Comparison of ENCODE assay signal across 9 mouse cellular contexts in genomic region chr9:48893986-48894385, GRCm38 (mm10). TPM values are rescaled to one million over a fixed set of nuclear protein-coding genes. Genes with fewer than 3 reads are reported as not detected.
DNase-seq lines count a peak whose midpoint lies in the region; ATAC-seq lines count a peak whose summit lies in the region.
"Had no signal": no experiment of that assay in that cellular context is flagged by ENCODE, and none has a peak within 500 bp of the region (broad histone marks: within the 10 kb centered on the region; RNA-seq: fewer than 3 reads in every experiment).

No protein-coding gene starts in this region.

- intact Hi-C loops in left cerebral cortex, postnatal 14 days (cut with DNase I): loop anchor here (1.0 to 5.0 kb wide), 2 partner anchors 78 to 249 kb away; no protein-coding TSS in a partner anchor

- DNase-seq in liver: peak; percentile 63
- DNase-seq in c-Kit-positive CD71-positive TER-119-positive erythroid progenitor cells, embryonic 14.5 days (ENCODE audit: low spot score): peak; percentile 61
- peak; percentile 84 to 90 for DNase-seq in left cerebral cortex, postnatal 14 days (ENCODE audit: low spot score in 2 of 2)
- DNase-seq in telencephalon, adult 2 months (ENCODE audit: low read depth, low spot score): peak; percentile 52

- no peaks in the 10 kb centered on the region for H3K4me1 ChIP-seq in liver, embryonic 12.5 days
- peaks cover 36% of the 10 kb centered on the region for H3K4me1 ChIP-seq in forebrain, embryonic 12.5 days
- peaks cover 12% of the 10 kb centered on the region for H3K4me1 ChIP-seq in hindbrain, embryonic 13.5 days (replicated peaks)
- H3K4me1 ChIP-seq in midbrain, embryonic 16.5 days (ENCODE audit: control insufficient read depth, insufficient read depth, low read length): peaks cover 9% of the 10 kb centered on the region

- no peak for ATAC-seq in liver, embryonic 12.5 days
- ATAC-seq in forebrain, embryonic 12.5 days (ENCODE audit: low FRiP score): peak; percentile 25; the same call in 1 of the 2 replicates
- peak; percentile 63 for ATAC-seq in hindbrain, embryonic 13.5 days (ENCODE audit: low FRiP score)
- 0 out of 2 replicates have a peak, but pooled peaks have one; percentile 45 for ATAC-seq in midbrain, embryonic 16.5 days

- H3K27ac ChIP-seq in liver, embryonic 12.5 days: no peak overlapping the region
- no peak overlapping the region for H3K27ac ChIP-seq in forebrain, embryonic 12.5 days
- H3K27ac ChIP-seq in hindbrain, embryonic 13.5 days: no peak overlapping the region
- no peak overlapping the region for H3K27ac ChIP-seq in midbrain, embryonic 16.5 days (ENCODE audit: low read length)

- no peak overlapping the region for H3K4me2 ChIP-seq in liver, embryonic 12.5 days
- no peak overlapping the region for H3K4me2 ChIP-seq in forebrain, embryonic 12.5 days
- no peak overlapping the region for H3K4me2 ChIP-seq in hindbrain, embryonic 13.5 days
- no peak overlapping the region for H3K4me2 ChIP-seq in midbrain, embryonic 16.5 days (ENCODE audit: low read length)

- peaks cover 35% of the 10 kb centered on the region for H3K27me3 ChIP-seq in liver, embryonic 12.5 days (replicated peaks)
- H3K27me3 ChIP-seq in forebrain, embryonic 12.5 days: peaks cover 39% of the 10 kb centered on the region
- peaks cover 29% of the 10 kb centered on the region for H3K27me3 ChIP-seq in hindbrain, embryonic 13.5 days
- H3K27me3 ChIP-seq in midbrain, embryonic 16.5 days (ENCODE audit: control insufficient read depth, insufficient read depth, low read depth, low read length): peaks cover 4% of the 10 kb centered on the region; the same call in 1 of the 2 replicates

- H3K4me3 ChIP-seq in liver, embryonic 12.5 days: no peak overlapping the region
- no peak overlapping the region for H3K4me3 ChIP-seq in forebrain, embryonic 12.5 days (replicated peaks)
- no peak overlapping the region for H3K4me3 ChIP-seq in hindbrain, embryonic 13.5 days
- no peak overlapping the region for H3K4me3 ChIP-seq in midbrain, embryonic 16.5 days (ENCODE audit: low read depth, low read length)
- H3K4me3 ChIP-seq: erythroblast, embryonic 14.5 days had no signal

- H3K9ac ChIP-seq in liver, embryonic 12.5 days: no peak overlapping the region
- H3K9ac ChIP-seq in forebrain, embryonic 12.5 days: no peak overlapping the region
- no peak overlapping the region for H3K9ac ChIP-seq in hindbrain, embryonic 13.5 days
- no peak overlapping the region for H3K9ac ChIP-seq in midbrain, embryonic 16.5 days (ENCODE audit: low read depth, low read length)

- no peaks in the 10 kb centered on the region for H3K36me3 ChIP-seq in liver, embryonic 12.5 days
- no peaks in the 10 kb centered on the region for H3K36me3 ChIP-seq in forebrain, embryonic 12.5 days (replicated peaks)
- no peaks in the 10 kb centered on the region for H3K36me3 ChIP-seq in hindbrain, embryonic 13.5 days
- H3K36me3 ChIP-seq in midbrain, embryonic 16.5 days (ENCODE audit: control insufficient read depth, insufficient read depth, low read length): no peaks in the 10 kb centered on the region

- H3K9me3 ChIP-seq in liver, embryonic 12.5 days (replicated peaks): no peaks in the 10 kb centered on the region
- no peaks in the 10 kb centered on the region for H3K9me3 ChIP-seq in forebrain, embryonic 12.5 days
- H3K9me3 ChIP-seq in hindbrain, embryonic 13.5 days: no peaks in the 10 kb centered on the region
- H3K9me3 ChIP-seq in midbrain, embryonic 16.5 days (replicated peaks; ENCODE audit: control insufficient read depth, low read length, poor library complexity, severe bottlenecking): no peaks in the 10 kb centered on the region

- 19% methylated on average over 3 of the region's 3 CpGs for WGBS in liver, embryonic 12.5 days (ENCODE audit: insufficient replicate concordance)
- 32% methylated on average over 3 of the region's 3 CpGs for WGBS in forebrain, embryonic 12.5 days
- 32% methylated on average over 3 of the region's 3 CpGs for WGBS in hindbrain, embryonic 13.5 days
- WGBS in midbrain, embryonic 16.5 days: 33% methylated on average over 3 of the region's 3 CpGs

RNA-seq across cellular contexts. Expression of gene Htr3a, which starts 16.9 kb away (rescaled TPM):
- polyA plus RNA-seq in liver, embryonic 12.5 days (2016; fragmentation: Nextera tagmentation; extraction: Ambion mirVana): not detected in 2 replicates
- 0.73 and 1.0 TPM in 2 replicates for polyA plus RNA-seq in forebrain, embryonic 12.5 days (2016; fragmentation: Nextera tagmentation; extraction: Ambion mirVana)
- polyA plus RNA-seq in hindbrain, embryonic 13.5 days (2015; fragmentation: Nextera tagmentation; extraction: Ambion mirVana): 2.6 and 2.9 TPM in 2 replicates
- 1 to 10 TPM; 4.9 to 5.3 TPM for total RNA-seq in left cerebral cortex, postnatal 14 days (2021)
- polyA plus RNA-seq in midbrain, embryonic 16.5 days (2015; fragmentation: Nextera tagmentation; extraction: Ambion mirVana): 0.88 and 1.2 TPM in 2 replicates

RNA-seq across cellular contexts. Expression of gene Zbtb16, which starts 58.0 kb away (rescaled TPM):
- 1.5 and 1.6 TPM in 2 replicates for polyA plus RNA-seq in liver, embryonic 12.5 days (2016; fragmentation: Nextera tagmentation; extraction: Ambion mirVana)
- 3.5 and 5.6 TPM in 2 replicates for polyA plus RNA-seq in forebrain, embryonic 12.5 days (2016; fragmentation: Nextera tagmentation; extraction: Ambion mirVana)
- polyA plus RNA-seq in hindbrain, embryonic 13.5 days (2015; fragmentation: Nextera tagmentation; extraction: Ambion mirVana): 6.3 TPM in 2 replicates
- 10 to 100 TPM; 56.2 to 65.7 TPM for total RNA-seq in left cerebral cortex, postnatal 14 days (2021)
- polyA plus RNA-seq in midbrain, embryonic 16.5 days (2015; fragmentation: Nextera tagmentation; extraction: Ambion mirVana): 5.4 and 6.4 TPM in 2 replicates
